Mouse (Mus musculus) heart, postnatal 0 days (tissue): Measurements from ENCODE around the gene Ccdc88c.

Source experiments
- CTCF ChIP-seq: IDR thresholded peaks from 2 replicates; pipeline ENCODE4 v1.5.1; 2016; ENCODE audit warnings: antibody characterized with exemption, control low read depth, low read depth
- EP300 ChIP-seq: IDR thresholded peaks from 2 replicates; pipeline ENCODE4 v1.6.1; 2016; ENCODE audit warnings: antibody characterized with exemption, low read depth

DNA sequence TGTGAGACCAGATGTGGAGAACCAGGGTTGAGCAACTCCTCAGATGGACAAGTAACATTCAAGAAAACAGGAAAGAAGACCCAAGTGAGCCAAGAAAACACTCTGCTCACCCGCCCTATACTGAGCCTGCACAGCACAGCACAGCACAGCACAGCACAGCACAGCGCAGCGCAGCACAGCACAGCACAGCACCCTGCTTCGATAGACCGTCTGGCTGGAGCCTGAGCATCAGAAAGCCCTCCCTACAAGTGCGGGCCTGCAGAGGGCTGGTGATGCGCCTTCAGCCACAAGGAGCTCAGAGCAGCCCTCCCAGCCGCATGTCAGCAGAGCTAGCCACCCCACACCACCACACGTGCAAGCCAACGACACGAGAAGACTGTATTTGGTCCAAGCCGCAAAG lies 61.5 kb downstream of the Ccdc88c start:
- TF ChIP-seq EP300 (no peak), CTCF (no peak)
